Mouse (Mus musculus): ENCODE measurements around the gene Bcl2l11. TPM values are rescaled to one million over a fixed set of nuclear protein-coding genes. Genes with fewer than 3 reads are reported as not detected.

Gene Bcl2l11
- total RNA-seq, 2 experiments from 2014 or later, result 28.0 to 51.3 TPM

DNA sequence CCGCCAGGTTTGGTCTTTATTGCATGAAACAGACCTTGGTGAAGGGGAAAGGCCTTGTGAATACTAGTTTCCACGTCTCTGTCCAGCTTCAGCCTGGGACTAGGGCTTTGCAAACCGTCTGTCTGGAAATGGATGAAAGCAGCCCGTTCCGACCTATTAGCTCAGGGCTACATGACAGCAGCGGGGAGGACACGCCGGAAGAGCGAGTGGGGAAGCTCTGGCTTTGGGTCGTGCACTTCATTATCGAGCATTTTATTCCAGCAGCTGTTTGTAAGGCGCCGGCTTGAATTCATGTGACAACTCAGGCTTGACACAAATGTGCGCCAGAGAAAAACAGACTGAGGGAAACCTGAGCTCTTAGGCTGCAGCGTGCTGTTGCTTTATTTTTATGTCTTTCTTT lies 13.9 kb downstream of the Bcl2l11 start:
- DNase-seq, result peak; percentile 66 to 72

DNA sequence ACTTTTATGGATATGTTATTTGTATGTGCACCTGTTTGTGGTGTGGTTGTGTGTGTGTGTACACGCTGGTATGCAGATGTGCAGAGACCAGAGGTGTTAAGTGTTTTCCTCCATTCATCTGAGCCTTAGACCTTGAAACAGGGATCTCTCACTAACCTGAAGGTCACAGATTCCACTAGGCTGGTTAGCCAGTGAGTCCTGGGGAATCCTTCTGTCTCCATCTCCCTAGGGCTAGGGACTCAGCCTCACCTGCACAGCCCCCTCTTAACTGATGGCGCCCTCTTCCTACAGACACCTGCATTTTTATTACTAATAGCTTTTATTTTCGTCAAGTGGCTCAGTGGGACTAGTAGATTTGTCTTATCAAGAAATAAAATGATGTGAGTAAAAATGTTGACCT lies 14.3 kb downstream of the Bcl2l11 start:
- no peak for DNase-seq

DNA sequence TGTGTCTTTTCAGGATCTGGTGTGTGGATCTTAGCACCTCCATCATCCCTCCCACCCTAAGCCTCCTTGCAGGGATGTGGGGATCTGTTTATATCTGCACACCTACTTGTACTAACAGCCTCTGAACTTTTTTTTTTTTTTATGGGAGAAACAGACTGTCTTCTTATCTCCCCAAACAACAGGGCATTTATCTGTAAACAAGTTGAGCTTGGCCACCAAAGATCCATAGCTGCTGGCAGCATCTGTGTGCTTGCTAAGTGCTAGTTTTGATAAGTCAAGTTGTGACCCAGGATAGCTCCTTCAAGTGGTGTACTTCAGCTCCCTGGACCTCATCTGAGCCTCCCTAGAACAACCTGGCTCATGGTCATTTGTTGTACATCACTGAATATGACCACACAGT lies 18.2 kb downstream of the Bcl2l11 start:
- no peak for DNase-seq

DNA sequence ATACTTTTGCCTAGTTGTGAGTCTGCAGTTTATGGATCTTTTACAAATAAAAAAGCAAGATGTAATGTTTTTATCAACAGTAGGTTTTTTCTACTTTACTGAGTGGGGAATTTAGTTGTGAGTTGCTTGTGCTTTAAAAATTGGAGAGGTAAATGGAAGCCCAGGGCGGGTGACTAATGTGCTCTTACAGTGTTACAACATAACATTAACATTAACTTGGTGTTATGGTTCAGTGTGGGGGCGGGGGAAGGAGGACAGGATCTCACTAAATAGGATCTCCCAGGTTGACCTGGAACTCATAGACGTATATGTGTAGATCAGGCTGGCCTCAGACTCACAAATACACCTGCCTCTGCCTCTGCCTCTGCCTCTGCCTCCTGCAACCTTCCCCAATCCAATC lies 19.6 kb downstream of the Bcl2l11 start:
- DNase-seq, result peak in 1 of 2 experiments; percentile 44

DNA sequence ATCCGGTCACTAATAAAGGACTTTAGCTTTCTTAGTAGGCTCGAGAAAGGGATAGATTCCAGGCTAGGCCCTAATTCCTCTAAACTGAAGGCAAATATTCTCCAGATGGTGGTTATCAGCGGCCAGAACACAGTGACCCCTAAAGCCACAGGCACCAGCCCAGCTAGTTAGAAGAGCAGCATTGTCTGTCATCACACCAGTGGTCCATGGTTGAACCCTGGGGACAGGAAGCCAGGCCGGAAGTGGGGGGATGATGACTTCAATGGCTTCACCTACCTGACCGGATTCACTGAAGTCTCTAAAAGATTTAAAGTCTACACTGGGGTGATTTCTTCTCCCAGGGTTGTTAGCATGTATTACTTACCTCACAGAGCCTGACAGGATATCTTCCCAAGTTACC lies 23.8 kb downstream of the Bcl2l11 start:
- no peak for DNase-seq

DNA sequence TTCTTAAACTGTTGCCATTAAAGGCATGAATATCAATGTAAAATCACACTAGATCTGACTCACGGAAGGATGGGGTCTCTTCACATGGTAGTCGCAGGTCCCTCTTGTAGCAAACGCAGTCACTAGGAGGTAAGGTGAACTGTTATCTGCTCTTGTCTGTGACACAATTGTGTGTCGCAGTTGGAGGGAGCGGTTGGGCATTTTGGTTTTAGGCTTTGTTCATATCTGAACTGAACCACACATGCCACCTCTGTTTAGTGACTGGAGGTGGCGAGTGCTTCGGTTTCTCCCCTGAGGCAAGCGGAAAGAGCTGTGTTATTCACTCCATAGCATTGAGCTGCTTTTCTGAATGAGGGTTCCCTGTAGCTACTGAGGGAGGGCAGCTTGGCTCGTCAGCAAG lies 26.4 kb downstream of the Bcl2l11 start:
- DNase-seq, result no peak

DNA sequence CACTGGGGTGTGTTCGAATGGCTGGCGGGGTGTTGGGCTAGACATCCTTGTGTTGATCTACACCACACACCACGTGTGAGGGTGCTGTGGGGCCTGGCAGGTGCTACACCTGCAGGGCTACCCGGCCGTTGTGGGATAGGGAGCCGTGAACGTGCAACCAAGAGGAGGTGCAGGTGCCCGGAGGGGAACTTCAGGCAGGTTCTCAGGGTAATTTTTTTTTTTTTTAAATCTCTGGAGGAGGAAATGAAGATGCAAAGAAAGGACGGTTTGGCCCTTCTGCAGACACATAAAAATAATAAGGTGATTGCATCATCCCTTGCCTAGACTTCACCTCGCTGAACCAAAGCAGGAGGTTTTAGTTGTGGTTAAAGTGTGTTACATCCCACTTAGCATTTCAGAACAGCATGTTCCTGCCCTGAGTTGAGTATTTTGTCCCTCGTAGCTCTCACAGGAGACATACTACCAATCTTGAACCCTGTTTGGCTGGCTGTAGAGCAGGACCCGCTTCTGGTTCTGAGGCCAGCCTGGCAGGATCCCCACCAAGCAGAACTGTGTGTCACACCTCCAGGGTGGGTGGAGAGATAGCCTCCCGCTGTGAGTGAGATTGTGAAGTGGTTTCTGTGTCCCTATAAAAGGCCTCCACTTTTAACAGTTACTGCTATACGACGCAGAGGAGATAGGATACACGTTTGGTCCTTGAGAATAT lies 27.2 kb downstream of the Bcl2l11 start:
- no peak for DNase-seq

DNA sequence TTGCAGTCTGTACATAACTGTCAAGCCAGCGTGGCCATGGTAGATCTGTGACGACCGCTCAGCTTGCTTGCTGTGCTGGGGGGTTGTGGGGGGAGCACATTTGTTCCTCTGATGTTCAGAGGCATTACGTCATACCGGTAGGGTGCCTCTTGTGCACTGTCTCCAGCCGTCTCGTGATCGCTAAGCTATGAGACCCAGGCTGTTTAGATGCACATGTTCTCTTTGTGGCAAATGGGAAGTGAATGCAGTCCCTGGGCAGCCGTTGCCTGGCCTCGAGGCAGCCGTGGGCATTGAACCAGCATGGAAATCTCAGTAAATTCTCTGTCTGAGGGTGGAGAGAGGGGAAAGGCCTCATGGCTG lies 27.7 kb downstream of the Bcl2l11 start:
- no peak for DNase-seq

DNA sequence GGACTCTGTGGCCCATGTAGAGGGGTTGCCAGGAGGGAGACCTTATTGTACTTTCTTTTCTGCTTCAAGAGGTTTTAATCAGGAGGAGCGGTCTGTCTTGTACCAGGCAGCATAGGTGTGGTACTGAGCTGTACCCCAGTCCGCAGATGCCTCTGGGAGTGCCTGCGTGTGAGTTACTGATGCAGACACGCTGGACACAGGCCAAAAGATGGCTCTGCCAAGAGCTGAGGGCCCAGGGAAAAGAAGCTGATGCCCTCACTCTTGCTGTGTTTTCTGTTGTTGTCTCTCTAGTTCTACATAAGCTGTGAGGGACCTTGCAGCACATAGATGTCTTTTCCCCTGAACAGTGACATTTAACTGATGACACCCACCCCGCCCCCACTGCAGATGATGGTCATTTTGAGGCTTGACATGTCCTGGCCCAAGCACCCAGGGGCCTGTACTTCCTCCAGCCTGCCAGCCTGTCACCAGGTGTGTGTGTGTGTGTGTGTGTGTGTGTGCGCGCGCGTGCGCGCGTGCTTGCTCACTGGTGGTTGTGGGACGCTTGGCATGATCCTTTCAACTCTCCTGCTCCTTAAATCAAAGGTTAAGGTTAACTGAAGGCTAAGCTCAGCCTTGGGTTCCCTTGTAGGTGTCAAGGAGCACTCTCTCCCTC lies 29.7 kb downstream of the Bcl2l11 start:
- peak; percentile 74 to 77 for DNase-seq

DNA sequence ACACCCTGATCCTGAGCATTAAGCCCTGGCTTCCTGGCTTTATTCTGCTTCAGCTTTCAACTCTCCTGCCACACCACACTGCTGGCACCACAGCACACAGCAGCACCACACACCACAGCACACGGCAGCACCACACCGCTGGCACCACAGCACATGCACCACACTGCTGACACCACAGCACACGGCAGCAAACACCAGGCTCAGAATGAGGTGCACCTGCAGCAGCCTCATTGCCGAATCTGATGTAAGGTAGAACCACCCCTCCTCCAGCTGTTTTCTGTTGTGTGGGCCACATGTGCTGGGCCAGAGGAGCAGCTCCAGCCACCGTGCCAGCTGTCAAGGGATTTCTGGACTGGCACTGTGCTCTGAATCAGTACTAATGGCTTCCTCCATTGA lies 30.2 kb downstream of the Bcl2l11 start:
- no peak for DNase-seq

DNA sequence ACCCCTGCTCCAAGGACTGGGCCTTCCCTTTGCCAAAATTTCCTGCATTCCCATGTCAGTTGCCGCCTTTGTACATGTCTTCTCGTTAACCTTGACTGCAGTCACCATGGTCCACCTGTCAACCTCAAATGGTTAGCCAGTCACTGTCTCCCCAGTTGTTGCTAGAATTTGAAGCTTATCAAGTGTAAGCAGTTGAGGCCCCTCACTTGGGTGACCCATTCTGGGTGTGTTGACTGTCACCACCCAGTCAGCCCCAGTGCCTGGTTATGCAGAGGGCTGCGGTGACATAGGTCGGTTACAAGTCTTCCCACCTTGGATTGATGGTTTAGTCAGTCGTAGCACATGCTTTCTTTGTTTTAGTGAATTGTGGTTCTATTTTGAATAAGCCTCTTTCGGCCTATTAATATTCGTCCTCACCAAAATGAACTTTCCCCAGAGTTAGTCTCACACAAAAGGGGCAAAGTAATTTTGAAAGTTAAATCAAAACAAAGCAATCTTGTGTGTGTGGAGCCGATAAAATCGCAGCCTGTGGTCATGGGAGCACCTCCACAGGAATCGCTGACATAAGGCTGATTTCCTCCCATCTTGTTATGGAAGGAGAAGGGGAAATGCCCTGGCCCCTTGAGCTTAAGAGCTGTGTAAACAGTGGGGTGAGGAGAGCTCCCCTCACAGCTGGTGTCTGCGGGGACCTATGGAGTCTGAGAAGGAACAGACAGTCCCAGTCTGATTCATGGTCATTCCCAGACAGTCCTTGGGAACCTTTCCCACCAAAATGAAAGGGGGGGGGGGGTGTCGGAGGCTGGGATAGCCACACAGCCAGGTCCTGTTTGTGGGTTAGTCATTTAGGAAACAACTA lies 30.9 kb downstream of the Bcl2l11 start:
- peak in 1 of 2 experiments; percentile 47 for DNase-seq

DNA sequence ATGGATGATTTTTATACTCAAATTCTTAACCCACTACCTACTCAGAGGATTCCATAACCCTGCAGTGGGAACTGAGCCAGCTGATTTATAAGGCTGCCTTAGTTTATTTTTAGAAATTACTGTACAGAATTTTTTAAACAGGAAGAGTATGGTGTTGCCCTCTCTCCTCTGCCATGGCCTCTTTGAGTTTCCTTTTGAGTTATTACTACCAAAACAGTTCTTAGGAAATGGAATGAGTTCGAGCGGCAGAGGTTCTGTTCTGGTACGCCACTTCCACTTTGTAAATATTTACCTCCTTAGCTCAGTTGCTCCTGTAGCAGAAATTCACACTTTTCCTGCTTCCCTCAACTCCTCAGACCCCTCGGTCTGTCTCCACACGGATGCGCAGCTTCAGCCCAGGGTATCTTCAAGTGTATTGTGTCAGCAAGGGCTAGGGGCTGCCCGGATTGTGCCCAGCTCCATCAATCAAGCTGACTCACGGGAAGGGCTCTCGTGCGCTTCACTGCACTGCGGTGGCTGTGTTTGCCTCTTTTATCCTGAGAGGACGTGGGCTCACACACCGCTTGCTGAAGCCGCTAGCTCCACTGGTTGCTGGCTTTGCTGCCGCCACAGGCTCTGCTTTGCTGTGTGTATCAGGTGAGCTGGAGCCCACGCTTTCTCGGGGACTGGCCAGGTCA lies 33.0 kb downstream of the Bcl2l11 start:
- no peak for DNase-seq

DNA sequence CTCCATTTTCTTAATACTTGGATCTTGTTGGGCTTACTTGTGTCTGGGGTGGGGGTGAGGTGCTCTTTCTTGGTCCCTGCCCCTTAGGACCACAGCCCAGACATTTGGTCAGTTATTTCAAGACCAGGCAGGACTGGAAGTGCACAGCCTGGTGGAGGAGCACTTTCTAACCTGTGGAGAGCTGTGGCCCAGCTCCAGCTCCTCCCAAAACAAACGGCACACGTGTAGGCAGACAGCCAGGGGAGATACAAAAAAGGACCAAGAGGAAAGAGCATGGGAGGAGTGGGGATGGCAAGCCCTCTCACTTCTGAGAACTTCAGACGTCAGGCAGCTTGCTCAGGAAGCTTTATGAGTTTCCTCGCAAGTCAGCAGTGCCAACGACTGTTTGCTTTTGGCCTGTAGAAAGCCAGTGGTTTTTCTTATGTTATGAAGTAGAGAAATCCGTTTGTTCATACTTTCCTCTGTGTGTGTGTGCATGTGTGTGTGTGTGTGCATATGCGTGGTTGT lies 33.8 kb downstream of the Bcl2l11 start:
- no peak for DNase-seq

DNA sequence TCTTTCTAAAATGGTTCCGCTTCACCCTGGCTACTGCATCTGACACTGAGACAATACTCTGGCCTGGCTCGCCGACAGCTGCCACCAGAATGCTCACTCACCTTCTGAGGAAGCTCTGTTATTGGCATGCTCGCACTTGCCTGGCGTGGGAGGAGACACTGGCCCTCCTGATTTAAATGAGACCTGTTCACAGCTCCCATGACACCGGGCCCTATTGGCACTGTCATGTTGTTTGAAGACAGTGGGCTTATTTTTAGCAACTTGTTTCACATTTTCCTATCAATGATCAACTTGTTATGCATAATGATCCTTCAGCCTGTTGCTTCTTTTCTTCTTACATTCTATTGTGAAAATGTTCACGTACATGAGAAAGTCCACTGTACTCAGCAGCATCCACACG lies 37.3 kb downstream of the Bcl2l11 start:
- DNase-seq, result no peak

DNA sequence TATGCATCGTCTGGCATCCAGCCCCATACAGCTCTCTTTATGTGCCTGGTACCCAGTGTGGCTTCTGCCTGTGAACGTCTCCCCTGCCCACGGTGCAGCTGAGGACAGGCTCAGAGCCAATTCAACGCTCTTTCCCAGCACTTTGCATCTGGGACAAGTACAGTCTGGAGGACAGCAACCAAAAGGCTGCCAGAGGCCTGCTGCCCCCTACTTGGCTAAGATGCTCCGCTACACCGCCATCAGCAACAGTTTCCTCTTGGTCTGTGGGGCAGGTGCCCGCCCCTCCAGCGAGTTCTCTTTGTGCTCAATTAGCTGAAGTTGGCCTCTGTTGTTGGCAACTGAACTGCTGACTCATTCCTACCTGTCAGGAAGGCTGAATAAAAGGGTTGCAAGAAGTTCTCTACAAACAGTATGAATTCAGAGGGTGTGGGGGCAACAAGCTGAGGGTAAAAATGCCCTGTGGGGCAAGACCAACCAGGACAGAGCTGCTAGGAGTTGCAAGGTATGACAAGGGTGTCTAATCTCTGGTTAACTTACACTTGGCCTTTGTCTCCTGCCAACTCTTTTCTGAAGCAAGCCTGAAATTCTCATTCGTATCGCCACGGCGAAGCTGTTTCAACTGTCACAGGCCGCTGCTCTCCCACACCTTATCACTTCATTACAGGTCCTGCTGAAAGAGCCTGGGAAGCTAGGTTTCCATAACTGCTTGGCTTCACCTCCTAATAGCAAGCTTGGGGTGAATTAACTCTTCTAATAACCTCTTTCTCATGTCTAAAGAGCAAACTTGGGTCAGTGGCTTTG lies 41.0 kb downstream of the Bcl2l11 start:
- peak in 1 of 2 experiments; percentile 39 for DNase-seq

DNA sequence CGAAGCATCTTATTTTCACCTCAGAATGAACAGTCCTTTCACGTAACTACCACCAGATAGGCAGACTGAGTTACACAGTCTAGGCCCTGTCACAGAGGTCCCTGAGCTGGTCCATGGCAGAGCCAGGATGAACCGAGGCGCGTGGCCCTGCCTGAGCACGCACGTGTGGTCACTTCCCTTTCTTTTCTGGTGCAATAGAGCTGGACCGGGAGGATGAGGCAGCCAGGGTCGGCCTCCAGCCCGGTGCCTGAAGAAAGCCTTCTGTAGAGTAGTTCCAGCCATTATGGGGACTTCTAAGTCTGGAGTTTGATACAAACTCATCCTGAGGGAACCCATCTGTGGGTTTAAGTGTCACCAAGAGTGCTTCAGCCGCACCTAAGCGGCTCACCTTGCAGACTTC lies 42.1 kb downstream of the Bcl2l11 start:
- DNase-seq, result no peak

DNA sequence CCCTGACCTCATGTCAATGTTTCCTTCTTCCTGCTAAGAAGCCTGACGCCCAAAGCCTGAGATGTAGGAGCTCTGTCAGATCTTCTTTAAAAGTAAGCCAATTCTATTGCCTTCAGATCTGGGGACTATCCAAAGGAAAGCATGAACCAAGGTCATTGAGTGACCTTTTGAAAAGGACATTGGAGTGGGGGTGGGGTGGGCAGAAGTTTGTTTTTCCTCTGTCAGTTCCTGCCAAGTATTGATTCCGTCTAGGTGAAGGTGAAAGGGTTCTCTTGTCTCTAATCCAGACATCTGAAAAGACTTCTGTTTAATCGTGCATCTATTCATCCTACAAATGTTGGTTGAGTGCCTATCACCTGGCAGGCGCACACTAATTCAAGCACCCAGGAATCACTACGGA lies 43.6 kb downstream of the Bcl2l11 start:
- DNase-seq, result no peak

DNA sequence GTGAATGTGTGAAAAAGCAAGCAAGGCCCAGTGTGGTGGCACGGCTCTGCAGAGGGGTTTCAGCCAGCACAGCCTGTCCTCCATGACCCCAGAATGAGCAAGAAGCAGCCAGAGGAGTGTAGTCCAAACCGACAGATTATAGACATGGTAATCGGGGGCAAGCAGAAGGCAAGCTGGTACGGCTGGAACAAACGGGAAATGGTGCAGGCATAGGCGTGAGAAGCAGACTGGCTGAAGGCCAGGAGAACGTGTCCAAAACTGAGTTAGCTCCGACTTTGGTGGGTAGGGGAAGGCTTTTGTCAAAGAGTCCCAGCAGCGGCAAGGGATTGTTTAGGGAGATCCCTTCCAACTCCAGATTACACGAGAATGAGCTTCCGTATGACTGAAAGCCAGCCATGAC lies 44.1 kb downstream of the Bcl2l11 start:
- DNase-seq, result no peak

DNA sequence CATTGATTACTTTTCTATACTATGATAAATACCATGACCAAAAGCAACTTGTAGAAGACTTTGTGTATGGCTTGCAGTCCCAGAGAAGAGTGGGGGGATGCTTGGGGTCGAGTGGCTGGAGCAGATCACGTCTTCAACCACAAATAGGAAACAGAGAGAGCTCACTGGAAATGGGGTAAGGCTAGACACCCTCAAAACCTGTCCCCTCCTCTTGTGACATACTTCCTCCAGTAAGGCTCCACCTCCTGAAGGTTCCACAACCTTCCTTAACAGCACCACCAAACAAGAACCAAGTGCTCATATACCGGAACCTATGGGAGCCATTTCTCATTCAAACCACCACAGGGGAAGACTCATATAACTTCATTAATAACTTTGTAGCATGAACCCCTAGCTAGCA lies 44.8 kb downstream of the Bcl2l11 start:
- no peak for DNase-seq

DNA sequence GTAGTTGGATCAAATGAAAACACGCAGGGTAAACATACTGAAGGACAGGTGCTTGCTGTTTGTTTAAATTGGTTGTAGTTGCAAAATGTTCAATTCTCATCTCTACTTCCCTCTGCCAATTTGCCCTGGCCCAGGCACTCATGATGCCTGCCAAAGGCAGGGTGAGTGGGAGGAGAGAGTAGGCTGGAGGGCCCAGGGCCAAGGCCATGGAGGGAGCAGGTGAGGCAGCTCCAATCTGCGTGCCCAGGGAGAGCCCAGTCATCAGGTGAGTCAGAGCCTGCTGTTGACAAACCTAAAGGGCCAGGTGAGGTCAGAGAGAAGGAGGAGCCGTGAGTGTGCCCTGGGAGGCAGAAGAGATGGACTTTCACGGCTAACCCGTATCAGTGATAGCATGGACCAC lies 46.4 kb downstream of the Bcl2l11 start:
- peak; percentile 62 to 67 for DNase-seq

DNA sequence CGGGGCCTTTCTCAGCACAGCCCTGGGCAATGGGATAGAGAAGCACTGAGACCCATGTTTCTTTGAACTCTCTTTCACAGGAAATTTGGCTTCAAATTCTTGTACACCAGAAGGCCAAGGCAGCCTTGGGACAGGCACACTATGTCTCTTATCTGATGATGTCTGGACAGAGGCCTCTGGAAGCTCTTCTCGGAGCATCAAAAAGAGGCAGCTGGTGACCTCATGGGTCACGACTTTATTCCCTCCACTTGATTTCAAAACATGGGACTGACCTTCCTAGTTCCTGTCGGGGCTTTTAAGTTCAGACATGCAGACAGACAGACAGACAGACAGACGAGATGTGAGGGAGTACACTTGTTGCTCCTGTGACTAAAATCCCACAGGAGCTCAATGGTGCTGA lies 48.3 kb downstream of the Bcl2l11 start:
- peak; percentile 57 to 75 for DNase-seq

Data from adrenal gland, postnatal 36 days (tissue).